Mouse (Mus musculus): ENCODE data around the gene Vtn. TPM values are rescaled to one million over a fixed set of nuclear protein-coding genes. Genes with fewer than 3 reads are reported as not detected.
A peak's percentile ranks its signal among the peaks of the same experiment; 100 is the strongest.

Gene Vtn
- polyA plus RNA-seq, 1 experiment from 2014 or later, result 1.2 TPM

DNA sequence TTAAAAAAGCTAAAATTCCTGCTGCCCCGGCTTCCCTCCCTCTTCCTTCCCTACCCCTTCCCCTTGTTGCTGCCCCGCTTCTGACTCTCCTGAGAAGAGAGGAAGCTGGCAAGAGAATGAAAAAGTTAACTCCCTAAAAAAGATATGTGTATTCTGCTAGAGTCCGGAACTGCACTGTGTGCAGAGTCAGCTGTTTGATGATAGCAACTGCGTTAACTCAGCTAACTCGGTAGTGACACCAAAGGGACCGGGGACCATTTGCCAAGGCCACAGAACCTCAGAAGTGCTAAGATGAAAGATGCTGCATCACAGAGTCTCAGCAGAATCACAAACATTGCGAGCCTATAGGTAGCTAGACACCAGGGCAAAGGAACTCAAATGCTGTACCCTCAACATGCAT is 31.4 kb upstream of the Vtn start:
- no peak overlapping the region for H3K4me3 ChIP-seq
- H3K36me3 ChIP-seq, result no peaks in the 10 kb centered on the region
- no peak overlapping the region for H3K27ac ChIP-seq
- WGBS, result 66% methylated on average over 7 of the region's 7 CpGs
- peaks cover 14% of the 10 kb centered on the region for H3K4me1 ChIP-seq
- no peaks in the 10 kb centered on the region for H3K27me3 ChIP-seq
- no peaks in the 10 kb centered on the region for H3K9me3 ChIP-seq
- ATAC-seq (ENCODE audit: borderline replicate concordance, extremely low read depth, low FRiP score, low TSS enrichment), result no peak
- no peak overlapping the region for H3K4me2 ChIP-seq
- no peak overlapping the region for H3K9ac ChIP-seq

DNA sequence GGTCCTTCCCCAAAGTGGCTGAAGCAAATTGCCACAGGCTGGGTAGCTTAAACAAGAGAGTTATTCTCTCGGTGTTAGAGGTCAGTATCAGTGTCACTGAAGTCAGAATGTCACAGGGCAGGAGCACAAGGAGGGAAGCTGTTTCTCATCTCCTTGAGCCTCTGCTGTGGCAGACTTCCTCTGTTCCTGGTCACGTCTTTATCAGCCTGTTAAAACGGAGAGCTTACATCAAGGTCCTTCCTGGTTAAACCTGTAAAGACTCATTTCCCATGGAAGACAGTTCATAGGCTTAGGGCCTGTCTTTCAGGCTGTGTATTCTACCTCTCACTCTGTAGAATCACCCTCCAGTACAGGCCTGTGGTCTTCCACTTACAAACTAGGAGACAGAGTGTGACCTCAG is 31.0 kb upstream of the Vtn start:
- H3K27me3 ChIP-seq, result no peaks in the 10 kb centered on the region
- H3K4me3 ChIP-seq, result no peak overlapping the region
- WGBS, result 41% methylated on average over 3 of the region's 3 CpGs
- no peak overlapping the region for H3K27ac ChIP-seq
- ATAC-seq (ENCODE audit: borderline replicate concordance, extremely low read depth, low FRiP score, low TSS enrichment), result no peak
- H3K36me3 ChIP-seq, result no peaks in the 10 kb centered on the region
- H3K9ac ChIP-seq, result no peak overlapping the region
- peaks cover 14% of the 10 kb centered on the region for H3K4me1 ChIP-seq
- H3K9me3 ChIP-seq, result no peaks in the 10 kb centered on the region
- H3K4me2 ChIP-seq, result no peak overlapping the region

DNA sequence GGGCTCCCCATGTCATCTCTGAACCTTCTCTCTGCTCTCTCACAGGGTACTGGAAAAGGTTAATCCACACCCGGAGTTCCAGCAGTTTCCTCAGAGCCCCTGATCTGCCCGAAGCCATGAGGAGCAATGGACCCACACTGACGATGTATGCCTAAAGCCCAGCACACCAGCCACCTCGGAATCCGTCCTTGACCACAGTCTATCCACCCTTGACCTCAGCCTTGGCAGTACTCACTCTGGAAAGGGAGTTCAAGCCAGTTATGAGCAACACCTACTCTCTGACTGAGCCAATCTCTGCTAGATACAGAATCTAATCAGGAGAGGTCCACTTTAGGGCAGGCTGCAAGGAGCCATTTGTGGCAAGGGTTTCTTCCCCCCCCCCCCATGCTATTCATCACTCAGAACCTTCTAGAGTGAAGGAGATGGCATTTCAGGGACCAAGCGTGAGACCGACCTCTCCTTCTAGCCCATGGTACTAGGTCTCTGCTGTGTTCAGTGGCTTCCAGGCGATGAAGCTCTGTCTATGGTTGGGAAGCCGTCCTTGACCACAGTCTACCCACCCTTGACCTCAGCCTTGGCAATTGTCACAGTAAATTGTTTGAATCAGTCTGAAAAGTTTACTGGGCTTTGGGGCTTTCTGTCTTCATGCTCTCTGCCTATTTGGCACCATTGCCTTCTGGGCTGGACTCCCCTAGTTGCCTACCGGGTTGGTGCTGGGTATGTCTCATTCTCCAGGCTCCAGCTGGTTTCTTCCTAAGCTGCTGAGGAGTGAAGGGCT is 27.4 kb upstream of the Vtn start:
- peaks cover 1% of the 10 kb centered on the region for H3K4me1 ChIP-seq
- no peaks in the 10 kb centered on the region for H3K27me3 ChIP-seq
- no peak overlapping the region for H3K4me3 ChIP-seq
- no peak for ATAC-seq (ENCODE audit: borderline replicate concordance, extremely low read depth, low FRiP score, low TSS enrichment)
- H3K4me2 ChIP-seq, result no peak overlapping the region
- H3K36me3 ChIP-seq, result no peaks in the 10 kb centered on the region
- WGBS, result 86% methylated on average over 10 of the region's 10 CpGs
- H3K9ac ChIP-seq, result no peak overlapping the region
- H3K27ac ChIP-seq, result no peak overlapping the region
- H3K9me3 ChIP-seq, result no peaks in the 10 kb centered on the region

DNA sequence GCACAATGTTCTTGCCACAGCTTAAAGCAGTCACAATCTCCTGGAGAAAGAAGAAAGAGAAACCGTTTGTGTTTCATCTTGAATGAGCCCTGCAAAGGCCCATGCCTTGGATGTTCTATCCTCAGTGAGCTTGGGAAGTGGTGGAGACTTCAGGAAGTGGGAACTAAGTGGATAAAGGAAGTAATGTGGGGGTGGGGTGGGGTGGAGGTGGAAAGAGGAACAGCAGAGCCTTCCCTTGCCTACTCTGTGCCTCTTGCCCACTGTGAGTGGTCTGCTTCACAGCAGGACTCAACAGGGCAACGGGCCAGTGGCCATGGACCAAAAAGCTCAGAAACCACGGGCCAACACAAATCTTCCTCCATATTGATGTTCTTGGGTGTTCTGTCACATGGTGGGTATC is 23.6 kb upstream of the Vtn start:
- H3K9ac ChIP-seq, result no peak overlapping the region
- H3K36me3 ChIP-seq, result no peaks in the 10 kb centered on the region
- no peak overlapping the region for H3K4me3 ChIP-seq
- no peak overlapping the region for H3K4me2 ChIP-seq
- ATAC-seq (ENCODE audit: borderline replicate concordance, extremely low read depth, low FRiP score, low TSS enrichment), result no peak
- no peak overlapping the region for H3K27ac ChIP-seq
- WGBS, result 79% methylated on average over 3 of the region's 3 CpGs
- H3K9me3 ChIP-seq, result no peaks in the 10 kb centered on the region
- H3K27me3 ChIP-seq, result no peaks in the 10 kb centered on the region
- H3K4me1 ChIP-seq, result no peaks in the 10 kb centered on the region

DNA sequence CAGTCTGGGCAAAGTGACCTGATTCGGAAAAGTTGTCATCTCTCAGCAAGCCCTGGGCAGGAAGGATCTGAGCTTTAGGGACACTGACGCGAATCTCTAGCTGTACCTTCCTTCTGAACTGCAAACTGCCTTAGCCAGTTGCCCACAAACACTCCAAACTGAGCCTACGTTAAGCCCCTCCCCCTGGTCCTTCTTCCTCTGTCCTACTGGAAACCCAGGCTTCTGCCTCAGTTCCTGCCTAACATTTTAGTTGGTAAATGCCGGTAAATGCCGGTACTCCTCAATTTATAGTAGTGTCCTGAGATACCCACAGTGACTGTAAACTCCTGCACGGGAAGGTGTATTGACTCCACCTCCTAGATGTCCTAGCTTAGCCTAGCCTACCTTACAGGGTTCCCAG is 15.3 kb upstream of the Vtn start:
- no peaks in the 10 kb centered on the region for H3K4me1 ChIP-seq
- WGBS, result 54% methylated on average over 7 of the region's 7 CpGs
- no peak for ATAC-seq (ENCODE audit: borderline replicate concordance, extremely low read depth, low FRiP score, low TSS enrichment)
- no peak overlapping the region for H3K27ac ChIP-seq
- H3K36me3 ChIP-seq, result no peaks in the 10 kb centered on the region
- peaks cover 49% of the 10 kb centered on the region for H3K27me3 ChIP-seq
- H3K4me2 ChIP-seq, result no peak overlapping the region
- H3K4me3 ChIP-seq, result no peak overlapping the region
- no peaks in the 10 kb centered on the region for H3K9me3 ChIP-seq
- H3K9ac ChIP-seq, result no peak overlapping the region

DNA sequence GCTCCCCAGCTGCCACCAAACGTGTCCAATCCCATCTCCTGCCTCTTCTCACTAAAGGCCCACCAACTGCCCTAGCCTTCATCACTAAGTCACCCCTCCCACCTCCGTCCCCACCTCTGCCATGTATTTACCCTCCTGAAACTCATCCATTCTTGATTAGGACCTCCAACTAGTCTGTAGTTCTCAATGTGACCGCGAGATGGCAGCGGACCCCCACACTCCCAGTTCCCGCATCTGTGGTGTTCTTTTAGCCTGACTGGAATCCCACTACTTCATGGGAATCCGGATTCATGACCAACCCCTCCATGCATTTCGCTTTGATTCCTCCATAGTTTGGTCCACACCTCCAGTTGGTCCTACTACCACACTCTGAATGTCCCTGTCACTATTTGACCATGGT is 10.7 kb upstream of the Vtn start:
- Histone ChIP-seq H3K36me3 (no peaks in the 10 kb centered on the region), H3K4me1 (peaks cover 7% of the 10 kb centered on the region; the same call in 1 of the 2 replicates), H3K4me3 (no peak overlapping the region), H3K9me3 (no peaks in the 10 kb centered on the region), H3K27ac (no peak overlapping the region), H3K9ac (no peak overlapping the region), H3K27me3 (peaks cover 73% of the 10 kb centered on the region), H3K4me2 (no peak overlapping the region)
- WGBS, result 0% methylated on average over 8 of the region's 8 CpGs
- no peak for ATAC-seq (ENCODE audit: borderline replicate concordance, extremely low read depth, low FRiP score, low TSS enrichment)

DNA sequence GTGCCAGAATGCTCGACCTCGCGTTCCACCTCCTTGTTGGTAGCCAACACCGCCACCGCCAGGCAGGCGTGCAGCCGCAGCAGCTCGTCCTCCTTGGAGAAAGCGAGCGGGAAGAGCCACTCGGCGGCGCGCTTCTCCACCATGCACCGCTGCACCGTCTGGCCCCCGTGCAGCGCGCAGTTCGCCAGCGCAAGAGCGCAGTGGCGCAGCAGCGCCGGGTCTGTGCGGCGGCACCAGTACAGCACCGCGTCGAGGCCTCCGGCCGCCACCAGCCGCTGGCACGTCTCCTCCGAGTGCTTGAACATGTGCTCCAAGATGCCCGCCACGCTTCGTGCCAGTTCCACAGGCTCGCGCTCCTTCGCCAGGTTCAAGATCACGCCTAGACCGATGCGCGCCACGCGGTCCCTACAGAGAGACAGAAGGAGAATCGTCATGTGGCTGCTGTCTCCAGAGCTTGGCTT is 8.1 kb upstream of the Vtn start:
- H3K27ac ChIP-seq, result no peak overlapping the region
- H3K9ac ChIP-seq, result no peak overlapping the region
- no peaks in the 10 kb centered on the region for H3K9me3 ChIP-seq
- peak overlapping the region; percentile 13; the same call in 1 of the 2 replicates for H3K4me3 ChIP-seq
- WGBS, result 8% methylated on average over 48 of the region's 48 CpGs
- H3K4me1 ChIP-seq, result peaks cover 7% of the 10 kb centered on the region; the same call in 1 of the 2 replicates
- no peaks in the 10 kb centered on the region for H3K36me3 ChIP-seq
- ATAC-seq (ENCODE audit: borderline replicate concordance, extremely low read depth, low FRiP score, low TSS enrichment), result no peak
- H3K4me2 ChIP-seq, result peak overlapping the region; percentile 49
- H3K27me3 ChIP-seq, result peaks cover 73% of the 10 kb centered on the region

DNA sequence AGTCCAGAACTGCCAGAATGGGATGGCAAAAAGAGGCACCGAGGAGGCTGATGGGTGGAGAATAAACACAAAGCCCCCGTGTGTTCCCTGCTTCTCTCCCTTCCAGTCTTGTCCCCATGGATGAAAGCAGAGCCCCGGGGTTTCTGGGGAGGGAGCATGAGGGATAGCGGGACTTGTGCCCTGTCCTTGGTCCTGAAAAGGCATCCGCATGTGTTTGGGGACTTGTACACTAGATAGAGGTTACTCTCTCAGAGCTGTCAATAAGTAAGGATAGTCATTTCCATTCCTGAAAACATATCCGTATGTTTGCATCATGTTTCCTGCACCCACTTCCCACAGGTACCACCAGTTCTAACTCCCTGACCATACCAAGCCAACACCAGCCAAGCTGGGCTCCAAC is 3.0 kb upstream of the Vtn start:
- Histone ChIP-seq H3K4me1 (peaks cover 17% of the 10 kb centered on the region), H3K27ac (no peak overlapping the region), H3K4me3 (no peak overlapping the region), H3K9me3 (no peaks in the 10 kb centered on the region), H3K36me3 (no peaks in the 10 kb centered on the region), H3K4me2 (no peak overlapping the region), H3K9ac (no peak overlapping the region), H3K27me3 (peaks cover 67% of the 10 kb centered on the region)
- WGBS, result 7% methylated on average over 6 of the region's 6 CpGs
- no peak for ATAC-seq (ENCODE audit: borderline replicate concordance, extremely low read depth, low FRiP score, low TSS enrichment)

DNA sequence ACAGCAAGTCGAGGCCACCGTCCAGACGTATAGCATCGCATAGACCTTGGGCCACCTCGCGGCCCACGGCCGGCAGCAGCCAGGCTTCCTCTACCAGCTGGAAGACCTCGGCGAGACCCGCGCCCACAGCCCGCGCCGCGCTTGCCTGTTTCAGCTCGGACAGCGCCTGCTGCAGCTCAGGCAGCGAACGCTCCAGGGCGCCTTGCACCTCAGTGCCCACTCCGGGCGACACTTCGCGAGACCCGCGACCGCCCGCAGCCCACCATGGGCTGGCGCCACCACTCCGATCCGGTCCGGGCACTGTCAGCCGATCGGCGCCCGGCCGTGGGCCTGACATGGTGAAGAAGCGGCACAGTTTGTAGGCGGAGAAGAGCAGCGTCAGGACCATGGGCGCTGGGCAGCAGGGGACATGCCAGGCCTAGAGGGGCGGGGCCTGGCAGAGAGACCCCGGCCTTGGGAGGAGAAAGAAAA is 1.8 kb upstream of the Vtn start:
- peaks cover 15% of the 10 kb centered on the region for H3K4me1 ChIP-seq
- no peaks in the 10 kb centered on the region for H3K36me3 ChIP-seq
- under 1% methylated on average over 44 of the region's 44 CpGs for WGBS
- peak; percentile 35; the same call in 1 of the 2 replicates for ATAC-seq (ENCODE audit: borderline replicate concordance, extremely low read depth, low FRiP score, low TSS enrichment)
- peak overlapping the region; percentile 25; the same call in 1 of the 2 replicates for H3K9ac ChIP-seq
- peaks cover 68% of the 10 kb centered on the region for H3K27me3 ChIP-seq
- peak overlapping the region; percentile 96 for H3K4me2 ChIP-seq
- H3K9me3 ChIP-seq, result no peaks in the 10 kb centered on the region
- H3K27ac ChIP-seq, result no peak overlapping the region
- peak overlapping the region; percentile 48 for H3K4me3 ChIP-seq

DNA sequence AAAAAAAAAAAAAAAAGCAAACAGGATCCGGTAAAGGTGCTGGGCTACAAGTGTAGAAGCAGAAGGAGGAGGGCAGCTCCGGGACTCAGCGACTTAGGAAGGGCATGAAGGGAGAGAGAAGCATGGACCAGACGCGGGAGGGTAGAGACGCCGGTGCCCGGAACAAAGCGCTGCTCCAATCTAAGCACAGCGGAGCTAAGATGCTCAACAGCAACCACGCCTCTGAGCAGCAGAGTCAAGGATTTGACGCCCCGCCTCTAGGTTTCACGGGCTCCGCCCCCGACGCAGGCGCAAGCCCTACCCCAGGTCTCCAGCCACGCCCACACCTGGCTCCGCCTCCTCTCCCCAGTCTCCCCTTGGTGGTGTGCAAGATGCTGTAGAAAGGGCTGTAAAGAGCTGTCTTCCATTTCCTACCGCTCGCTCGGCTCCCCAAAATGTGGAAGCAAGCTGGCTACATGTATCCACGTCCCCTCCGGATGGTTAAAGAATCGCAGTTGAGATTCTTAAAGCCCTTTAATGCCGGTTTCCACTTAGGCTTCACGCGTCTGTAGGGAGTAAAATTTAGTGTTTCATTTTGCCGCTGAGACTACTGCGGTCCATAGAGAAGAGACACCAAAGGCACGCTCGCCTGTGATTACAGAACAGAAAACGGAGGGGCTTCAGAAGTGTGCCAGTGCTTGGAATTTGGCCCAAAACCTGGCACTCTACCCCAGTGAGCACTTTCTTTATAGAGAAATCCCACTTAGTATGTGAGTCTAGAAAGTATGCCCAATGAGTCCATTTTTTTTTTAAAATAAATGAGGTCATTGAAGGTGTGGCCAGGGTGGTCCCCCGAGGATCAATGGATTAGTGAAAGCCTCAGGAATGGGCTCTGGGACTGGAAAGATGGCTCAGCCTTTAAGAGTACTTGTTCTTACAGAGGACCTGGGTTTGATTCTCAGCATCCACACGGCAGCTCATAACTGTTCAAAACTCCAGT is 1.1 kb upstream of the Vtn start, which contains the start of gene Sarm1:
Gene Sarm1 (minus strand): TSS at position 211 of the 979 bp plus-strand sequence.
- Histone ChIP-seq H3K27ac (no peak within 1 kb of the TSS), H3K4me2 (peak within 1 kb of the TSS; percentile 96), H3K27me3 (peaks cover 72% of the 10 kb centered on the region), H3K4me3 (peak within 1 kb of the TSS; percentile 48), H3K9me3 (no peaks in the 10 kb centered on the region), H3K36me3 (no peaks in the 10 kb centered on the region), H3K4me1 (peaks cover 15% of the 10 kb centered on the region), H3K9ac (peak within 1 kb of the TSS; percentile 25; the same call in 1 of the 2 replicates)
- ATAC-seq (ENCODE audit: borderline replicate concordance, extremely low read depth, low FRiP score, low TSS enrichment), result peak; percentile 96
- WGBS, result 3% methylated on average over 36 of the region's 36 CpGs

DNA sequence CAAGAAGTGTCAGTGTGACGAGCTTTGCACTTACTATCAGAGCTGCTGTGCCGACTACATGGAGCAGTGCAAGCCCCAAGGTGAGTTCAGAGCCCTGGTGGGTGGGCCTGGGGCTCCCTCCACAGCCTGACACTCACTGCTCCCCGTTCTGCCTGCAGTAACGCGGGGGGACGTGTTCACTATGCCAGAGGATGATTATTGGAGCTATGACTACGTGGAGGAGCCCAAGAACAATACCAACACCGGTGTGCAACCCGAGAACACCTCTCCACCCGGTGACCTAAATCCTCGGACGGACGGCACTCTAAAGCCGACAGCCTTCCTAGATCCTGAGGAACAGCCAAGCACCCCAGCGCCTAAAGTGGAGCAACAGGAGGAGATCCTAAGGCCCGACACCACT is 652 bp downstream of the Vtn start:
- no peak for ATAC-seq (ENCODE audit: borderline replicate concordance, extremely low read depth, low FRiP score, low TSS enrichment)
- Histone ChIP-seq H3K4me2 (no peak overlapping the region), H3K27me3 (peaks cover 69% of the 10 kb centered on the region), H3K9me3 (no peaks in the 10 kb centered on the region), H3K9ac (no peak overlapping the region), H3K36me3 (no peaks in the 10 kb centered on the region), H3K4me3 (no peak overlapping the region), H3K4me1 (peaks cover 15% of the 10 kb centered on the region), H3K27ac (no peak overlapping the region)
- WGBS, result 41% methylated on average over 16 of the region's 16 CpGs
